In the genomic region with DNA sequence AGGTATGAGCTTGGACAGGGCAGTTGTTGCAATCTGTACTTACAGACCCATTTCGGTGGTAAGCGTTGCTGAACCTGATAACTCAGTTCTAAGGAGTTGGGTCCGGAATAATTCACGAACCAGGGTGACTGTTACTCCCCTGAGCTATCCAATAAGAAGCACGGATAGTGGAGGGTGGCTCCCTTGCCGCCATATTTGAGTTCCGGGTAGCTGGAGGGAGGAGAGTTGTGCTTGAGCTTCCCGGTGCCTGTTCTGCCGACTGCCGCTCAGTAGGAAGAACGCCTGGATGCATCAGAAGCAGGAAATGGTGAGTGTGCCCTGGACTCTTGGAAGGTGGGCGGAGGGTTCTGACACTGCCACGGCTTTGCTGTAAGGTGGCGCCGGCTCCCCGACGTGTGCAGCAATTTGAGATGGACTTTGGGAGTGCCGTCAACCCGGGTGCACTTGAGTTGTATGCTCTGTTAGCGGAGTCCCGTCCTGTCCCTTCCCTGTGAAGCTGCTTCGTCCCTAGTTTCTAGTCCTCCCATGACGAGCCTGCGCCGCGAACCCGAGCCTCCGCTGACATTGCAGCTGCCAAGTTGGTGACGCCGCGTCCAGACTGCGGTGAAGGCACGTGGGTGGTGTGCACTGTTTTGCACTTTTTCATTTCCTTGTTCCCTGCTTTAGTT, we compare ENCODE assay signal across 8 mouse cellular contexts. TPM values are rescaled to one million over a fixed set of nuclear protein-coding genes. Genes with fewer than 3 reads are reported as not detected.
A peak's percentile ranks its signal among the peaks of the same experiment; 100 is the strongest.
DNase-seq lines count a peak whose midpoint lies in the region; ATAC-seq lines count a peak whose summit lies in the region.

Gene Zfp472 (plus strand): TSS at position 192 of the 668 bp plus-strand sequence.

- peak within 1 kb of the TSS; percentile 76 for H3K4me2 ChIP-seq in hindbrain, embryonic 14.5 days (replicated peaks)

- peak within 1 kb of the TSS; percentile 70 for H3K9ac ChIP-seq in hindbrain, embryonic 14.5 days

- H3K27ac ChIP-seq in hindbrain, embryonic 14.5 days = peak within 1 kb of the TSS; percentile 80

- DNase-seq in R1 (ENCODE audit: low read depth, low spot score) = peak; percentile 97
- peak; percentile 89 for DNase-seq in cerebellum, postnatal 25 days
- peak; percentile 82 to 90 for DNase-seq in frontal cortex, postnatal 25 days (ENCODE audit: low spot score in 2 of 2)
- peak; percentile 95 for DNase-seq in hindbrain, embryonic 14.5 days (ENCODE audit: low spot score)
- peak; percentile 86 to 92 for DNase-seq in layer of hippocampus, postnatal 36 days
- DNase-seq in lung, postnatal 36 days = peak; percentile 96
- DNase-seq in retina, postnatal 1 day = peak; percentile 96
- peak; percentile 82 to 90 for DNase-seq in urinary bladder, adult 18-20 months (ENCODE audit: low spot score in 2 of 2)

- ATAC-seq in hindbrain, embryonic 14.5 days (ENCODE audit: low FRiP score) = peak; percentile 99

- no peaks in the 10 kb centered on the region for H3K27me3 ChIP-seq in hindbrain, embryonic 14.5 days (ENCODE audit: control insufficient read depth, insufficient read depth, low read length)

- H3K9me3 ChIP-seq in hindbrain, embryonic 14.5 days (ENCODE audit: control insufficient read depth, low read length) = no peaks in the 10 kb centered on the region

- peaks cover 14% of the 10 kb centered on the region for H3K4me1 ChIP-seq in hindbrain, embryonic 14.5 days (replicated peaks; ENCODE audit: control insufficient read depth, insufficient read depth, low read length)

- H3K4me3 ChIP-seq in hindbrain, embryonic 14.5 days (replicated peaks; ENCODE audit: low read length) = peak within 1 kb of the TSS; percentile 85

- WGBS in hindbrain, embryonic 14.5 days = under 1% methylated on average over 33 of the region's 33 CpGs

- H3K36me3 ChIP-seq in hindbrain, embryonic 14.5 days (replicated peaks; ENCODE audit: control insufficient read depth, insufficient read depth) = no peaks in the 10 kb centered on the region

RNA-seq across cellular contexts. Expression of gene Zfp472, which starts in this region (rescaled TPM):
- polyA plus RNA-seq in hindbrain, embryonic 14.5 days (2014; fragmentation: Nextera tagmentation; extraction: Ambion mirVana) = 8.5 and 8.9 TPM in 2 replicates
- 1 to 10 TPM; 4.7 to 5.0 TPM for total RNA-seq in layer of hippocampus, postnatal 36 days (2021)

Comparison
In these comparisons a context has a peak if more than half of its experiments do, and no peak if none do; other contexts are left out.
1. Peak in every context shown above with its lines: DNase-seq, ATAC-seq, H3K4me3 ChIP-seq and H3K27ac ChIP-seq.